Mouse (Mus musculus) midbrain, postnatal 0 days (tissue): ENCODE data around the gene Gm10024. TPM values are rescaled to one million over a fixed set of nuclear protein-coding genes. Genes with fewer than 3 reads are reported as not detected.
"Not testable (repeated sequence)": the region's sequence is repeated elsewhere in the genome, so short reads cannot be mapped to it uniquely, and the experiment has no call there.

Experiments used
- ATAC-seq: fragments of 200-750 bp; cut with Nextera tagmentation; 2 replicates; pipeline ENCODE4 v1.8.0; 2017; ENCODE audit warnings: moderate number of reproducible peaks, mild to moderate bottlenecking, moderate TSS enrichment, moderate library complexity; ENCODE audit not compliant: low FRiP score
- DNase-seq: peaks from one replicate; pipeline ENCODE4 v3.0.0-alpha.2; 2015; ENCODE audit warnings: low spot score
- H3K27ac ChIP-seq: fragments of 300-500 bp; sonication (generic); 2 replicates; pipeline ENCODE4 v1.5.1; 2014; ENCODE audit warnings: low read depth, mild to moderate bottlenecking, low read length, mixed read lengths
- H3K27me3 ChIP-seq: fragments of 300-500 bp; sonication (generic); 2 replicates; pipeline ENCODE4 v1.6.1; 2014; ENCODE audit warnings: low read length, control low read depth, mixed read lengths; ENCODE audit not compliant: insufficient read depth
- H3K36me3 ChIP-seq: fragments of 300-500 bp; sonication (generic); 2 replicates; pipeline ENCODE4 v1.6.1; 2014; ENCODE audit warnings: low read length, control low read depth, mixed read lengths; ENCODE audit not compliant: insufficient read depth
- H3K4me1 ChIP-seq: fragments of 300-500 bp; sonication (generic); 2 replicates; pipeline ENCODE4 v1.6.1; 2014; ENCODE audit warnings: mild to moderate bottlenecking, control low read depth, antibody characterized with exemption, low read length, mixed read lengths; ENCODE audit not compliant: insufficient read depth
- H3K4me2 ChIP-seq: fragments of 300-500 bp; sonication (generic); 2 replicates; pipeline ENCODE4 v1.6.1; 2014; ENCODE audit warnings: low read depth, mild to moderate bottlenecking, low read length, mixed read lengths; ENCODE audit not compliant: poor library complexity, severe bottlenecking
- H3K4me3 ChIP-seq: fragments of 300-500 bp; sonication (generic); 2 replicates; pipeline ENCODE4 v1.5.1; 2014; ENCODE audit warnings: low read depth, mild to moderate bottlenecking, low read length, moderate library complexity
- H3K9ac ChIP-seq: fragments of 300-500 bp; sonication (generic); replicated peaks from 2 replicates; pipeline ENCODE4 v1.6.1; 2014; ENCODE audit warnings: mild to moderate bottlenecking, low read length, moderate library complexity, mixed read lengths; ENCODE audit not compliant: poor library complexity, severe bottlenecking
- H3K9me3 ChIP-seq: fragments of 300-500 bp; sonication (generic); 2 replicates; pipeline ENCODE4 v1.6.1; 2016; ENCODE audit warnings: low read length, control low read depth
- CTCF ChIP-seq: IDR thresholded peaks from 2 replicates; pipeline ENCODE4 v1.5.1; 2016; ENCODE audit warnings: antibody characterized with exemption, mild to moderate bottlenecking
- whole genome bisulfite sequencing: fragments of 180-500 bp; shearing (Covaris S2); extraction: QIAGEN DNeasy Blood & Tissue Kit; methylation state at CpG from one replicate; pipeline ENCODE4 v1.1.7; 2014; 5-methylcytosine and 5-hydroxymethylcytosine counted together
- polyA plus RNA-seq: library from polyadenylated mRNA; unstranded; fragments of >200 nt; fragmentation: Nextera tagmentation; extraction: Ambion mirVana; gene quantifications from 2 replicates; pipeline ENCODE4 v1.2.1, GENCODE M21; 2015
- total RNA-seq: library from RNA; depleted of rRNA; stranded (reverse); fragments of >200 nt; gene quantifications from 2 replicates; pipeline ENCODE4 v1.2.3, GENCODE M21; 2014; rRNA removed

Gene Gm10024
- total and polyA plus RNA-seq, 2 experiments from 2014 or later = not detected

DNA sequence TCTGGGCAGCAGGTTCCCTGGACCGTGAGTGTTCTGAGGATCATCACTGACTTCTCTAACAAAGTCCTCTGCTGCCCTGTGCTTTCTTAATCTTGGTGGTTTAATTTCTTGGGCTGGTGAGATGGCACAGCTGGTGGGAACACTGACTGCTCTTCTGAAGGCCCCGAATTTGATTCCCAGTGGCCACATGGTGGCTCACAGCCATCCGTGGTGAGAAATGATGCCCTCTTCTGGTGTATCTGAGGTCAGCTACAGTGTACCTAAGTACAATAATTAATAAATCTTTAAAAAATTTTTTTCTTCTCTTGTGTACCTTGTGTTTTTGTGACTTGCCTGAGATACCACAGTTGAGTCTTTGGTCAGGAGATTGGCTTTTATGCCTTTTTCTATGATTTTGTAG is 41.1 kb downstream of the Gm10024 start:
- 60% methylated on average over 3 of the region's 3 CpGs for WGBS
- not testable (repeated sequence) for DNase-seq, H3K9ac ChIP-seq, H3K4me1 ChIP-seq, H3K27ac ChIP-seq, H3K4me3 ChIP-seq, H3K36me3 ChIP-seq, ATAC-seq, H3K9me3 ChIP-seq, H3K4me2 ChIP-seq, H3K27me3 ChIP-seq
- 0 out of 2 replicates have a peak, but pooled peaks have one; percentile 9 for TF ChIP-seq CTCF

GRCm38 (mm10) chr10:77753448-77753847 is 42.2 kb downstream of the Gm10024 start:
- Histone ChIP-seq H3K4me3 (no peak overlapping the region), H3K9me3 (no peaks in the 10 kb centered on the region), H3K27me3 (no peaks in the 10 kb centered on the region), H3K4me1 (no peaks in the 10 kb centered on the region), H3K4me2 (no peak overlapping the region), H3K36me3 (no peaks in the 10 kb centered on the region), H3K27ac (no peak overlapping the region), H3K9ac (no peak overlapping the region)
- peak; percentile 15; the same call in 1 of the 2 replicates for TF ChIP-seq CTCF
- ATAC-seq (no peak), DNase-seq (no peak)

DNA sequence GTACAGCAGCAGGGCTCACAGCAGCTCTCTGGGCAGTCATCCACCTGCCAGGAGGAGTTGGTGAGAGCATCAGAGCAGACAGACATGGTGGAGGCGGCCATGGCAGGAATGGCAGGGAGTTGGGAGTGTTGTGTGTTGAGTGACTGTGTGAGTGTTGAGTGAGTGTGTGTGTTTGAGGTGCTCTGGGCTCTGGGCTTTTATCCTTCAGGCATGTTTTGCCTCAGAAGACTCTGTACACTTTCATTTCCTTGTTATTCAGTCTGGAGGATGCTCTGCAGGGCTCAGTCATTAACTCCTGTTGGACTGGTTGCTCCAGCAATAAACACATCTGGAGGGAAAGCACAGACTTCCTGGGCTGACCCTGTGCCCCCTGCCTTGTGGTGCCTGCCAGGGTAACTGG is 48.3 kb downstream of the Gm10024 start, which contains the start of gene Gm3233:
Gene Gm3233 (minus strand): TSS at position 101 of the 400 bp plus-strand sequence.
- not testable (repeated sequence) for H3K9me3 ChIP-seq, H3K4me2 ChIP-seq, H3K36me3 ChIP-seq, H3K9ac ChIP-seq, H3K27ac ChIP-seq, H3K27me3 ChIP-seq, H3K4me1 ChIP-seq, DNase-seq, H3K4me3 ChIP-seq, ATAC-seq
- WGBS = no CpG with 5 or more reads among the region's 1 CpGs

Other genes with a start within 250 kb of the Gm10024 start
- gene Fam207a, start 195.7 kb upstream of the Gm10024 start, total RNA-seq = 47.1 and 49.2 TPM in 2 replicates
- 32.7 and 34.9 TPM in 2 replicates for gene Fam207a, start 195.7 kb upstream of the Gm10024 start, polyA plus RNA-seq
- 0.55 and 1.7 TPM in 2 replicates for gene Itgb2, start 181.2 kb upstream of the Gm10024 start, total RNA-seq
- gene Itgb2, start 181.2 kb upstream of the Gm10024 start, polyA plus RNA-seq = 0.69 and 1.2 TPM in 2 replicates
- gene Pttg1ip, start 129.7 kb upstream of the Gm10024 start, total RNA-seq = 87.2 and 116 TPM in 2 replicates
- 74.7 and 79.0 TPM in 2 replicates for gene Pttg1ip, start 129.7 kb upstream of the Gm10024 start, polyA plus RNA-seq
- gene Sumo3, start 105.4 kb upstream of the Gm10024 start, total RNA-seq = 167 and 306 TPM in 2 replicates
- 385 and 389 TPM in 2 replicates for gene Sumo3, start 105.4 kb upstream of the Gm10024 start, polyA plus RNA-seq
- gene Gm49325, start 105.3 kb upstream of the Gm10024 start, total RNA-seq = not detected in 2 replicates
- gene Gm49325, start 105.3 kb upstream of the Gm10024 start, polyA plus RNA-seq = 6.9 and 10.5 TPM in 2 replicates
- 39.3 and 41.8 TPM in 2 replicates for gene Ube2g2, start 89.2 kb upstream of the Gm10024 start, total RNA-seq
- 67.2 and 70.6 TPM in 2 replicates for gene Ube2g2, start 89.2 kb upstream of the Gm10024 start, polyA plus RNA-seq
- gene Tspear, start 24.9 kb upstream of the Gm10024 start, total RNA-seq = 0.66 and 1.5 TPM in 2 replicates
- 0.63 and 1.3 TPM in 2 replicates for gene Tspear, start 24.9 kb upstream of the Gm10024 start, polyA plus RNA-seq
- not detected in 2 replicates for gene Gm19402, start 20.7 kb upstream of the Gm10024 start, total RNA-seq
- not detected in 2 replicates for gene Gm19402, start 20.7 kb upstream of the Gm10024 start, polyA plus RNA-seq
- not detected in 2 replicates for gene Gm9508, start 14.2 kb upstream of the Gm10024 start, total RNA-seq
- not detected in 2 replicates for gene Gm9508, start 14.2 kb upstream of the Gm10024 start, polyA plus RNA-seq
- gene Gm10272, start 4.8 kb upstream of the Gm10024 start, total RNA-seq = not detected in 2 replicates
- gene Gm10272, start 4.8 kb upstream of the Gm10024 start, polyA plus RNA-seq = not detected in 2 replicates
- not detected in 2 replicates for gene Gm10142, start 4.3 kb downstream of the Gm10024 start, total RNA-seq
- gene Gm10142, start 4.3 kb downstream of the Gm10024 start, polyA plus RNA-seq = not detected in 2 replicates
- gene Krtap12-1, start 9.1 kb downstream of the Gm10024 start, total RNA-seq = not detected in 2 replicates
- gene Krtap12-1, start 9.1 kb downstream of the Gm10024 start, polyA plus RNA-seq = not detected in 2 replicates
- not detected in 2 replicates for gene Gm10100, start 15.0 kb downstream of the Gm10024 start, total RNA-seq
- gene Gm10100, start 15.0 kb downstream of the Gm10024 start, polyA plus RNA-seq = not detected in 2 replicates
- not detected in 2 replicates for gene Gm18596, start 31.2 kb downstream of the Gm10024 start, total RNA-seq
- not detected in 2 replicates for gene Gm18596, start 31.2 kb downstream of the Gm10024 start, polyA plus RNA-seq
- gene Gm9736, start 39.9 kb downstream of the Gm10024 start, total RNA-seq = not detected in 2 replicates
- gene Gm9736, start 39.9 kb downstream of the Gm10024 start, polyA plus RNA-seq = not detected in 2 replicates
- gene Gm3233, start 48.2 kb downstream of the Gm10024 start, total RNA-seq = not detected in 2 replicates
- gene Gm3233, start 48.2 kb downstream of the Gm10024 start, polyA plus RNA-seq = not detected in 2 replicates
- not detected in 2 replicates for gene Gm3238, start 59.9 kb downstream of the Gm10024 start, total RNA-seq
- gene Gm3238, start 59.9 kb downstream of the Gm10024 start, polyA plus RNA-seq = not detected in 2 replicates
- not detected in 2 replicates for gene Gm7138, start 65.5 kb downstream of the Gm10024 start, total RNA-seq
- not detected in 2 replicates for gene Gm7138, start 65.5 kb downstream of the Gm10024 start, polyA plus RNA-seq
- gene Gm3250, start 71.1 kb downstream of the Gm10024 start, total RNA-seq = not detected in 2 replicates
- gene Gm3250, start 71.1 kb downstream of the Gm10024 start, polyA plus RNA-seq = not detected in 2 replicates
- not detected in 2 replicates for gene Gm7137, start 76.7 kb downstream of the Gm10024 start, total RNA-seq
- gene Gm7137, start 76.7 kb downstream of the Gm10024 start, polyA plus RNA-seq = not detected in 2 replicates
- gene Gm9639, start 83.6 kb downstream of the Gm10024 start, total RNA-seq = not detected in 2 replicates
- not detected in 2 replicates for gene Gm9639, start 83.6 kb downstream of the Gm10024 start, polyA plus RNA-seq
- gene Gm19668, start 87.7 kb downstream of the Gm10024 start, total RNA-seq = not detected in 2 replicates
- not detected in 2 replicates for gene Gm19668, start 87.7 kb downstream of the Gm10024 start, polyA plus RNA-seq
- gene Gm9507, start 100.4 kb downstream of the Gm10024 start, total RNA-seq = not detected in 2 replicates
- gene Gm9507, start 100.4 kb downstream of the Gm10024 start, polyA plus RNA-seq = not detected in 2 replicates
- not detected in 2 replicates for gene Gm2696, start 103.2 kb downstream of the Gm10024 start, total RNA-seq
- not detected in 2 replicates for gene Gm2696, start 103.2 kb downstream of the Gm10024 start, polyA plus RNA-seq
- 0.27 TPM in 1 of 2 replicates, not detected in the other for gene Krtap10-4, start 115.6 kb downstream of the Gm10024 start, total RNA-seq
- not detected in 2 replicates for gene Krtap10-4, start 115.6 kb downstream of the Gm10024 start, polyA plus RNA-seq
- gene Krtap10-10, start 124.5 kb downstream of the Gm10024 start, total RNA-seq = not detected in 2 replicates
- not detected in 2 replicates for gene Krtap10-10, start 124.5 kb downstream of the Gm10024 start, polyA plus RNA-seq
- gene Gm36176, start 135.3 kb downstream of the Gm10024 start, total RNA-seq = not detected in 2 replicates
- gene Gm36176, start 135.3 kb downstream of the Gm10024 start, polyA plus RNA-seq = not detected in 2 replicates
- gene Gm10318, start 141.4 kb downstream of the Gm10024 start, total RNA-seq = not detected in 2 replicates
- gene Gm10318, start 141.4 kb downstream of the Gm10024 start, polyA plus RNA-seq = not detected in 2 replicates
- not detected in 2 replicates for gene Gm3285, start 150.5 kb downstream of the Gm10024 start, total RNA-seq
- not detected in 2 replicates for gene Gm3285, start 150.5 kb downstream of the Gm10024 start, polyA plus RNA-seq
- 36.1 and 39.6 TPM in 2 replicates for gene Lrrc3, start 191.1 kb downstream of the Gm10024 start, total RNA-seq
- 29.7 and 29.9 TPM in 2 replicates for gene Lrrc3, start 191.1 kb downstream of the Gm10024 start, polyA plus RNA-seq